ENCODE assay signal across 8 mouse cellular contexts in the genomic region with DNA sequence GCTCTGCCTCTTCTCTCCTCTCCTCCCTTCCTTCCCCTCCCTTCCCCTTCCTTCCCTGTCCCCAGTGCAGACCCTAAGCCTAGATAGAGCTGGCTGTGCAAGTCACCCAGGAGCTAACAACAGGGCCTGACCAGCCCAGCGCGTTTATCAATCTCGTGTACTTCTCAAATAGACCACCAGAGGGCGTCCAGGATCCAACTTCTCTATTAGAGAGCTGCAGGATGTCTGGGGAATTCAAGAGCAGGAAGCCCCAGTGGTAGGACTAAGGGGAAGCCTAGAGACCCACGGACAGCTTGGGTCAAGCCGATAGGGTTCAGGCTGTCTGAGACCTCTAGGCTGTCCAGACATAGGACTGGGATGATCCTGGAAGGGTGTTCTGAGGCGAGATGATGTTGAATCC. TPM values are rescaled to one million over a fixed set of nuclear protein-coding genes. Genes with fewer than 3 reads are reported as not detected.
DNase-seq lines count a peak whose midpoint lies in the region; ATAC-seq lines count a peak whose summit lies in the region.

No protein-coding gene starts in this region.

- peaks cover 99% of the 10 kb centered on the region for H3K27me3 ChIP-seq in intestine, embryonic 14.5 days (replicated peaks; ENCODE audit: control insufficient read depth, insufficient read depth, low read length)

- peak; percentile 85 for DNase-seq in urinary bladder, postnatal 14 days (ENCODE audit: low spot score)
- DNase-seq in urinary bladder, adult 2 months (ENCODE audit: low spot score): no peak
- DNase-seq in cerebellum, adult 11 months: peak; percentile 73
- peak; percentile 87 for DNase-seq in forelimb bud, embryonic 11.5 days (ENCODE audit: low read depth, low spot score)
- DNase-seq in intestine, embryonic 14.5 days (ENCODE audit: low spot score): peak; percentile 93
- peak; percentile 74 for DNase-seq in left cerebral cortex, postnatal 4 days
- DNase-seq in natural killer cell, adult 2 months (ENCODE audit: low spot score in 2 of 2): peak; percentile 66 to 83
- DNase-seq in testis, postnatal 14 days (ENCODE audit: low spot score): peak; percentile 70

- peaks cover 4% of the 10 kb centered on the region; the same call in 1 of the 2 replicates for H3K9me3 ChIP-seq in intestine, embryonic 14.5 days (ENCODE audit: control insufficient read depth, low read length)

- no peaks in the 10 kb centered on the region for H3K36me3 ChIP-seq in intestine, embryonic 14.5 days (ENCODE audit: control insufficient read depth, insufficient read depth, low read length)

- H3K4me1 ChIP-seq in intestine, embryonic 14.5 days (replicated peaks; ENCODE audit: control insufficient read depth, insufficient read depth, low read length): peaks cover 10% of the 10 kb centered on the region

- intact Hi-C loops in left cerebral cortex, postnatal 4 days (cut with DNase I): no loop called here

- H3K4me2 ChIP-seq in intestine, embryonic 14.5 days (ENCODE audit: low read length): no peak overlapping the region

- no peak overlapping the region for H3K9ac ChIP-seq in intestine, embryonic 14.5 days (ENCODE audit: low read length)

- no peak overlapping the region for H3K27ac ChIP-seq in intestine, embryonic 14.5 days (ENCODE audit: low read depth)

- 5% methylated on average over 7 of the region's 7 CpGs for WGBS in intestine, embryonic 14.5 days

- no peak overlapping the region for H3K4me3 ChIP-seq in intestine, embryonic 14.5 days (ENCODE audit: low read depth, low read length)

- ATAC-seq in intestine, embryonic 14.5 days (replicated peaks; ENCODE audit: low FRiP score, low TSS enrichment, low read depth): no peak

RNA-seq across cellular contexts. Expression of a gene that starts 3.5 kb away (rescaled TPM):
- polyA plus RNA-seq in urinary bladder, adult 2 months (2012; rRNA removed): 0.94 and 1.4 TPM in 2 replicates
- 0.26 and 0.30 TPM in 2 replicates for polyA plus RNA-seq in intestine, embryonic 14.5 days (2014; fragmentation: Nextera tagmentation; extraction: Ambion mirVana)
- under 1 TPM in 1 of 2 experiments, not detected in 1; 0.38 TPM for total RNA-seq in left cerebral cortex, postnatal 4 days (2021)

RNA-seq across cellular contexts. Expression of a gene that starts 16.2 kb away (rescaled TPM):
- polyA plus RNA-seq in urinary bladder, adult 2 months (2012; rRNA removed): 2.3 and 2.6 TPM in 2 replicates
- 0.22 and 0.31 TPM in 2 replicates for polyA plus RNA-seq in intestine, embryonic 14.5 days (2014; fragmentation: Nextera tagmentation; extraction: Ambion mirVana)
- total RNA-seq in left cerebral cortex, postnatal 4 days (2021): 1 to 10 TPM; 3.5 to 5.1 TPM

RNA-seq across cellular contexts. Expression of a gene that starts 38.8 kb away (rescaled TPM):
- polyA plus RNA-seq in urinary bladder, adult 2 months (2012; rRNA removed): 0.63 and 0.76 TPM in 2 replicates
- 0.09 TPM in 2 replicates for polyA plus RNA-seq in intestine, embryonic 14.5 days (2014; fragmentation: Nextera tagmentation; extraction: Ambion mirVana)
- total RNA-seq in left cerebral cortex, postnatal 4 days (2021): not detected
